Mouse (Mus musculus): ENCODE data around the gene Cdh24. TPM values are rescaled to one million over a fixed set of nuclear protein-coding genes. Genes with fewer than 3 reads are reported as not detected.
A peak's percentile ranks its signal among the peaks of the same experiment; 100 is the strongest.

The Cdh24 gene
- total RNA-seq (2021): 1 to 10 TPM in 1 of 2 experiments, under 1 TPM in 1; 0.66 to 1.7 TPM
- 4.4 and 6.6 TPM in 2 replicates for polyA plus RNA-seq (2012; rRNA removed)
- long read RNA-seq: 0 reads

GRCm38 (mm10) chr14:54641305-54641969 lies at the start of gene Cdh24:
Gene Cdh24 (minus strand): TSS chr14:54641364.
- peak; percentile 95 for DNase-seq

GRCm38 (mm10) chr14:54687251-54687650 lies 46.1 kb upstream of the Cdh24 start:
- no peak for DNase-seq

GRCm38 (mm10) chr14:54686522-54687143 lies 45.5 kb upstream of the Cdh24 start, which contains the start of gene Acin1:
Gene Acin1 (minus strand): TSS chr14:54686931.
- peak; percentile 100 for DNase-seq

GRCm38 (mm10) chr14:54686063-54686521 lies 44.9 kb upstream of the Cdh24 start, which contains the start of gene 1700123O20Rik:
Gene 1700123O20Rik (plus strand): TSS chr14:54686216.
- no peak for DNase-seq

GRCm38 (mm10) chr14:54685471-54685870 lies 44.3 kb upstream of the Cdh24 start:
- peak; percentile 13 for DNase-seq

GRCm38 (mm10) chr14:54682396-54682795 lies 41.2 kb upstream of the Cdh24 start:
- DNase-seq: no peak

- DNase-seq: no peak
These were observed 37.6 kb upstream of the Cdh24 start for GRCm38 (mm10) chr14:54678657-54679304.

GRCm38 (mm10) chr14:54676290-54676689 lies 35.1 kb upstream of the Cdh24 start:
- no peak for DNase-seq

GRCm38 (mm10) chr14:54674317-54674716 lies 33.2 kb upstream of the Cdh24 start:
- no peak for DNase-seq

GRCm38 (mm10) chr14:54669381-54669780 lies 28.2 kb upstream of the Cdh24 start:
- DNase-seq: peak; percentile 58

- no peak for DNase-seq
These were observed 23.5 kb upstream of the Cdh24 start for GRCm38 (mm10) chr14:54664477-54665222.

GRCm38 (mm10) chr14:54660009-54660408 lies 18.8 kb upstream of the Cdh24 start:
- no peak for DNase-seq

- peak; percentile 94 for DNase-seq
These were observed 12.3 kb upstream of the Cdh24 start for GRCm38 (mm10) chr14:54653496-54653895.

GRCm38 (mm10) chr14:54652787-54653186 lies 11.6 kb upstream of the Cdh24 start:
- no peak for DNase-seq

- DNase-seq: no peak
These were observed 10.4 kb upstream of the Cdh24 start for GRCm38 (mm10) chr14:54651556-54651955.

GRCm38 (mm10) chr14:54650621-54651454 lies 9.7 kb upstream of the Cdh24 start:
- peak; percentile 86 for DNase-seq

GRCm38 (mm10) chr14:54647900-54648299 lies 6.7 kb upstream of the Cdh24 start:
- no peak for DNase-seq

- no peak for DNase-seq
These were observed 5.9 kb upstream of the Cdh24 start for GRCm38 (mm10) chr14:54646898-54647636.

GRCm38 (mm10) chr14:54646455-54646854 lies 5.3 kb upstream of the Cdh24 start:
- DNase-seq: no peak

- peak; percentile 61 for DNase-seq
These were observed 3.1 kb upstream of the Cdh24 start for GRCm38 (mm10) chr14:54644294-54644693.
